Mouse (Mus musculus) embryo, embryonic 10 days (tissue): Measurements from ENCODE around the gene Neurl1a.

Experiments
- DNase-seq: peaks from one replicate; pipeline ENCODE4 v3.0.0-alpha.2; 2015; ENCODE audit warnings: low spot score

Neurl1a gene

GRCm38 (mm10) chr19:47247791-47248190 lies 69.2 kb downstream of the Neurl1a start:
- peak; percentile 10 for DNase-seq

- DNase-seq: no peak
Measured at GRCm38 (mm10) chr19:47248296-47248695, 69.7 kb downstream of the Neurl1a start.

GRCm38 (mm10) chr19:47248906-47249568 lies 70.4 kb downstream of the Neurl1a start:
- no peak for DNase-seq

- DNase-seq: peak; percentile 17
Measured at GRCm38 (mm10) chr19:47250931-47251330, 72.3 kb downstream of the Neurl1a start.

- peak; percentile 55 for DNase-seq
Measured at GRCm38 (mm10) chr19:47253053-47253628, 74.5 kb downstream of the Neurl1a start.

- DNase-seq: no peak
Measured at GRCm38 (mm10) chr19:47255036-47255435, 76.4 kb downstream of the Neurl1a start.

GRCm38 (mm10) chr19:47255919-47256318 lies 77.3 kb downstream of the Neurl1a start:
- DNase-seq: no peak

GRCm38 (mm10) chr19:47259581-47259980 lies 81.0 kb downstream of the Neurl1a start:
- DNase-seq: peak; percentile 78

- no peak for DNase-seq
Measured at GRCm38 (mm10) chr19:47261196-47261595, 82.6 kb downstream of the Neurl1a start.

- no peak for DNase-seq
Measured at GRCm38 (mm10) chr19:47263621-47264020, 85.0 kb downstream of the Neurl1a start.

- peak; percentile 88 for DNase-seq
Measured at GRCm38 (mm10) chr19:47264322-47265092, 85.9 kb downstream of the Neurl1a start.

GRCm38 (mm10) chr19:47266070-47266801 lies 87.6 kb downstream of the Neurl1a start:
- DNase-seq: no peak

GRCm38 (mm10) chr19:47267066-47267465 lies 88.4 kb downstream of the Neurl1a start:
- DNase-seq: no peak

- DNase-seq: peak; percentile 51
Measured at GRCm38 (mm10) chr19:47269729-47270128, 91.1 kb downstream of the Neurl1a start.

- no peak for DNase-seq
Measured at GRCm38 (mm10) chr19:47270520-47270919, 91.9 kb downstream of the Neurl1a start.

- no peak for DNase-seq
Measured at GRCm38 (mm10) chr19:47276730-47277129, 98.1 kb downstream of the Neurl1a start.

- DNase-seq: no peak
Measured at GRCm38 (mm10) chr19:47279372-47279771, 100.8 kb downstream of the Neurl1a start.

- DNase-seq: no peak
Measured at GRCm38 (mm10) chr19:47279788-47280532, 101.3 kb downstream of the Neurl1a start.

GRCm38 (mm10) chr19:47280894-47281293 lies 102.3 kb downstream of the Neurl1a start:
- DNase-seq: no peak

GRCm38 (mm10) chr19:47282050-47282454 lies 103.4 kb downstream of the Neurl1a start:
- DNase-seq: no peak

GRCm38 (mm10) chr19:47282688-47283215 lies 104.1 kb downstream of the Neurl1a start:
- no peak for DNase-seq
